Mouse (Mus musculus) B cell, adult 62 days (primary cell): Measurements from ENCODE around the gene Olfr727. TPM values are rescaled to one million over a fixed set of nuclear protein-coding genes. Genes with fewer than 3 reads are reported as not detected.

ENCODE experiments used
- total RNA-seq: library from RNA; stranded (reverse); gene quantifications from 4 replicates; pipeline ENCODE4 v1.2.4, GENCODE M21; 2023

The Olfr727 gene
- total RNA-seq, result not detected in 4 replicates

DNA sequence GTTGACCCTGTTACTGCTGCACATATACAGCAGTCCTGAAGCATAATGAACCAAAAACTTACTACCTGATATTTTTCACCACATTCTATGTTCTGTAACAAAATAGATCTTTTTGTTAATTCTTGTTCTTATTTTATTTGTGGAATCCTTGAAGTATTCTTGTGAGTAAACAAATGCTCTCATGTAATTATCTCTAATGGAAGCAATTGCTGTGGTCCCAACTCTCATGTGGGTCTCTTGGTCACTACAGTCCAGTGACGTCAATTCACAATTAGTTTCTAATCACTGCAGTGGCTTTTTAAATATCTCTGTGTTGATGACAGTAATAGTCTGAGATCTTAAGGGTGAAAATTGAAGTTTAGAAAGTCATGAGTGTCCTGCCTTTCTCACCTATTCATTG lies at the start of gene Olfr727:
Gene Olfr727 (plus strand): TSS at position 301 of the 400 bp plus-strand sequence.

DNA sequence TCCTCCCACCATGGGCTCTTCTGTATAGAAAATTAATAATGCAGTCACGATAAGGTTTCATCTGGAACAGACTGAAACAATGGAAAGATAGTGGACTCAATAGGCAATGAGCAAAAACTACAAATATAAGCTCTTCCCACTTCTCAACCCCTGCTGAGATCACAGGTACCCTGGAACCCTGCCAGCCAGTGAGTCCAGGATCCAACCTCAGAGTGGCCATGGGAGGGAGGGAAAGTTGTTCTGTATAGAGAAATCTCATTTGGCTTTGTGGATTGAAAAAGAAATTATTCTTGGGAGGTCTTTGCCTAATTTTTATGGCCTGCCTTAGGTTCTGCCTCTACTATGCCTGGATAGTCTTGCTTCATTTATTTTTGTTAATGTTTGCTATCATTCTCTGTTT lies 32.1 kb upstream of the Olfr727 start, which contains the start of gene Olfr726:
Gene Olfr726 (minus strand): TSS at position 101 of the 400 bp plus-strand sequence.

DNA sequence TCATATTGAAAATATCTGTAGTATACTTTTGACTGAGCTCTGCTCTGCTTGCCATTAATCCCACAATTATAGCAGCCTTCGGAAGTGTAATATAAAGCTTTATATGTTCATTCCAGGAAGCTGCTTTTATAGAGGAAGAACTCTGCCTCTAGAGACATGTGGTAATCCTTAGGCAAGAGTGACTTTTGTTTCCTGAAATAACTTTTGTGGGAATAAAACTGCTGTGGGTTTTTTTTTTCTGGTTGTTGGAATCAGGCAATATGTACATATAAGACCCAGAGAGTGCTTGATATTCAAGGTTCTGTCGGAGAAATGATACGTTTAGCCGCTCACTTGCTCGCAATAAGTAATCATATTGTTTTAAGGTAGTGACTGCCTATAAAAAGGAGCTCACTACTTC lies 19.6 kb downstream of the Olfr727 start, which contains the start of gene Olfr728:
Gene Olfr728 (minus strand): TSS at position 101 of the 400 bp plus-strand sequence.

DNA sequence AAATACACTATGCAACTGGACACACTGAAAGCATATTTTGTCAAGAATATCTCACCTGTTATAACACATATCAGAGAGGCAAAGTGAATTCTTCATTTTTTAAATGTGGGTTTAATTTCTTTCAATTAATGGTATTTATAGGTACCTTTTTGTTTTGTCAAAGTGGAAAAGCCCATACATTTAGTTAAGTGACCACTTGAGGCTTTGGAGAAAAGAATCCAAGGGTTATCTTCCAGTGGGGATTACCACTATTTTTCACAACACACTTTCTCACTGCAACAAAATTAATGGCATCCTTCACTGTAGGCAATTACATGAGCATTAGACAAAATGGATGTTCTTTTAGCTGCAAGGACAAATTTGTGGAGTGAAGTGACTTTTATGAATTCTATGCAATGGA lies 29.8 kb downstream of the Olfr727 start, which contains the start of gene Olfr729:
Gene Olfr729 (minus strand): TSS at position 101 of the 400 bp plus-strand sequence.

Other genes with a start within 250 kb of the Olfr727 start
- gene Olfr722, start 221.2 kb upstream of the Olfr727 start, total RNA-seq, result not detected in 4 replicates
- gene Olfr723, start 191.4 kb upstream of the Olfr727 start, total RNA-seq, result not detected in 4 replicates
- not detected in 4 replicates for gene Olfr724, start 159.9 kb upstream of the Olfr727 start, total RNA-seq
- not detected in 4 replicates for gene Olfr725, start 82.8 kb upstream of the Olfr727 start, total RNA-seq
- not detected in 4 replicates for gene Olfr726, start 32.2 kb upstream of the Olfr727 start, total RNA-seq
- not detected in 4 replicates for gene Olfr728, start 19.5 kb downstream of the Olfr727 start, total RNA-seq
- gene Olfr729, start 29.7 kb downstream of the Olfr727 start, total RNA-seq, result not detected in 4 replicates
- not detected in 4 replicates for gene Olfr730, start 65.0 kb downstream of the Olfr727 start, total RNA-seq
- gene Olfr731, start 118.7 kb downstream of the Olfr727 start, total RNA-seq, result not detected in 4 replicates
- gene Olfr732, start 161.0 kb downstream of the Olfr727 start, total RNA-seq, result not detected in 4 replicates
- not detected in 4 replicates for gene Olfr733, start 178.3 kb downstream of the Olfr727 start, total RNA-seq
- gene Olfr734, start 203.6 kb downstream of the Olfr727 start, total RNA-seq, result not detected in 4 replicates
- gene Olfr735, start 225.7 kb downstream of the Olfr727 start, total RNA-seq, result 0.13 TPM in 1 of 4 replicates, not detected in the others
- gene Tlr11, start 234.7 kb downstream of the Olfr727 start, total RNA-seq, result not detected in 4 replicates